In genomic region chr8:12948574-12948961, GRCm38 (mm10) we compare ENCODE assay signal across 7 mouse cellular contexts.
DNase-seq lines count a peak whose midpoint lies in the region; ATAC-seq lines count a peak whose summit lies in the region.

No protein-coding gene starts in this region.

- no peaks in the 10 kb centered on the region for H3K27me3 ChIP-seq in embryonic facial prominence, embryonic 12.5 days
- no peaks in the 10 kb centered on the region for H3K27me3 ChIP-seq in hindbrain, embryonic 15.5 days
- H3K27me3 ChIP-seq in neural tube, embryonic 15.5 days (replicated peaks), result no peaks in the 10 kb centered on the region

- peak overlapping the region; percentile 68; the same call in 1 of the 2 replicates for H3K27ac ChIP-seq in embryonic facial prominence, embryonic 12.5 days
- H3K27ac ChIP-seq in hindbrain, embryonic 15.5 days (replicated peaks), result peak overlapping the region; percentile 95
- H3K27ac ChIP-seq in neural tube, embryonic 15.5 days (replicated peaks), result peak overlapping the region; percentile 97

- peaks cover 29% of the 10 kb centered on the region for H3K4me1 ChIP-seq in embryonic facial prominence, embryonic 12.5 days
- H3K4me1 ChIP-seq in hindbrain, embryonic 15.5 days (replicated peaks), result peaks cover 59% of the 10 kb centered on the region
- peaks cover 66% of the 10 kb centered on the region for H3K4me1 ChIP-seq in neural tube, embryonic 15.5 days

- H3K4me2 ChIP-seq in embryonic facial prominence, embryonic 12.5 days (replicated peaks), result peak overlapping the region; percentile 75
- H3K4me2 ChIP-seq in hindbrain, embryonic 15.5 days, result peak overlapping the region; percentile 89
- peak overlapping the region; percentile 89 for H3K4me2 ChIP-seq in neural tube, embryonic 15.5 days

- 12% methylated on average over 3 of the region's 3 CpGs for WGBS in embryonic facial prominence, embryonic 12.5 days
- WGBS in hindbrain, embryonic 15.5 days, result 5% methylated on average over 3 of the region's 3 CpGs
- 4% methylated on average over 3 of the region's 3 CpGs for WGBS in neural tube, embryonic 15.5 days

- ATAC-seq in embryonic facial prominence, embryonic 12.5 days (ENCODE audit: insufficient number of reproducible peaks, insufficient read depth, low FRiP score, low TSS enrichment), result no peak
- peak; percentile 37; the same call in 1 of the 2 replicates for ATAC-seq in hindbrain, embryonic 15.5 days (ENCODE audit: low FRiP score, low read depth)
- peak; percentile 43; the same call in 1 of the 2 replicates for ATAC-seq in neural tube, embryonic 15.5 days (ENCODE audit: low FRiP score)

- H3K36me3 ChIP-seq in embryonic facial prominence, embryonic 12.5 days, result no peaks in the 10 kb centered on the region
- no peaks in the 10 kb centered on the region for H3K36me3 ChIP-seq in hindbrain, embryonic 15.5 days
- H3K36me3 ChIP-seq in neural tube, embryonic 15.5 days, result peaks cover 10% of the 10 kb centered on the region; the same call in 1 of the 2 replicates

- H3K9me3 ChIP-seq in embryonic facial prominence, embryonic 12.5 days, result no peaks in the 10 kb centered on the region
- no peaks in the 10 kb centered on the region for H3K9me3 ChIP-seq in hindbrain, embryonic 15.5 days
- H3K9me3 ChIP-seq in neural tube, embryonic 15.5 days (replicated peaks), result no peaks in the 10 kb centered on the region

- DNase-seq in kidney, postnatal 4 days, result peak; percentile 42 to 47
- no peak for DNase-seq in kidney, adult 9 months
- no peak for DNase-seq in gastrocnemius, adult 8-10 months (ENCODE audit: low spot score in 2 of 2)
- DNase-seq in gastrocnemius, adult 18-20 months (ENCODE audit: low spot score), result no peak

- peak overlapping the region; percentile 48 for H3K4me3 ChIP-seq in embryonic facial prominence, embryonic 12.5 days
- peak overlapping the region; percentile 53 for H3K4me3 ChIP-seq in hindbrain, embryonic 15.5 days
- peak overlapping the region; percentile 56 for H3K4me3 ChIP-seq in neural tube, embryonic 15.5 days (replicated peaks)

- H3K9ac ChIP-seq in embryonic facial prominence, embryonic 12.5 days, result peak overlapping the region; percentile 62
- peak overlapping the region; percentile 80 for H3K9ac ChIP-seq in hindbrain, embryonic 15.5 days
- H3K9ac ChIP-seq in neural tube, embryonic 15.5 days (replicated peaks), result peak overlapping the region; percentile 89

Comparison
In these comparisons a context has a peak if more than half of its experiments do, and no peak if none do; other contexts are left out.
1. DNase-seq: peak in kidney, postnatal 4 days (2 of 2); none in kidney, adult 9 months (single experiment), gastrocnemius, adult 8-10 months (0 of 2) and gastrocnemius, adult 18-20 months (single experiment).
2. Peak in every context shown above with its lines, with median percentiles within 50 percentile points of each other: H3K27ac ChIP-seq, H3K4me2 ChIP-seq, H3K4me3 ChIP-seq and H3K9ac ChIP-seq.